Mouse (Mus musculus): ENCODE results near the gene Cplx2. TPM values are rescaled to one million over a fixed set of nuclear protein-coding genes. Genes with fewer than 3 reads are reported as not detected.

Cplx2 gene
- polyA plus RNA-seq (2011; ENCODE audit: insufficient read depth, insufficient read length, low replicate concordance, missing spikeins), result 3.6 and 7.4 TPM in 2 replicates

GRCm38 (mm10) chr13:54371049-54371386 lies at the start of gene Cplx2:
TSS of gene Cplx2 (plus strand) at chr13:54371349.
- TF ChIP-seq POLR2A (IDR thresholded peaks at IDR 0.05; ENCODE audit: borderline replicate concordance, control insufficient read depth, low read depth, low read length) (no peak), CTCF (IDR thresholded peaks at IDR 0.05; ENCODE audit: control insufficient read depth, insufficient read depth, low read length) (no peak)
- peak within 1 kb of the TSS; percentile 41 for H3K4me3 ChIP-seq (replicated peaks; ENCODE audit: control insufficient read depth, low read depth, low read length)
- WGBS, result 7% methylated on average over 7 of the region's 7 CpGs
- peak within 1 kb of the TSS; percentile 73 for H3K27ac ChIP-seq (ENCODE audit: control insufficient read depth, insufficient read depth, low read depth, low read length, poor library complexity)
- H3K4me1 ChIP-seq (ENCODE audit: control insufficient read depth, insufficient read depth, low read length), result peaks cover 8% of the 10 kb centered on the region

- 44% methylated on average over 19 of the region's 19 CpGs for WGBS
These were observed 48.5 kb upstream of the Cplx2 start for GRCm38 (mm10) chr13:54322396-54323306.

GRCm38 (mm10) chr13:54323307-54324165 lies 47.6 kb upstream of the Cplx2 start:
- 66% methylated on average over 13 of the region's 13 CpGs for WGBS

More at GRCm38 (mm10) chr13:54322396-54323306, 48.5 kb upstream of the Cplx2 start:
- no peaks in the 10 kb centered on the region; the same call in 1 of the 2 replicates for H3K4me1 ChIP-seq (ENCODE audit: control insufficient read depth, insufficient read depth, low read length)
- TF ChIP-seq CTCF (IDR thresholded peaks at IDR 0.05; ENCODE audit: control insufficient read depth, insufficient read depth, low read length), result peak; percentile 36; the same call in 1 of the 2 replicates
- TF ChIP-seq POLR2A (IDR thresholded peaks at IDR 0.05; ENCODE audit: borderline replicate concordance, control insufficient read depth, low read depth, low read length), result no peak
- no peak overlapping the region for H3K4me3 ChIP-seq (replicated peaks; ENCODE audit: control insufficient read depth, low read depth, low read length)
- H3K27ac ChIP-seq (ENCODE audit: control insufficient read depth, insufficient read depth, low read depth, low read length, poor library complexity), result peak overlapping the region; percentile 9; the same call in 1 of the 2 replicates

GRCm38 (mm10) chr13:54324178-54324577 lies 47.0 kb upstream of the Cplx2 start:
- Histone ChIP-seq H3K4me3 (replicated peaks; ENCODE audit: control insufficient read depth, low read depth, low read length) (no peak overlapping the region), H3K4me1 (ENCODE audit: control insufficient read depth, insufficient read depth, low read length) (no peaks in the 10 kb centered on the region; the same call in 1 of the 2 replicates), H3K27ac (ENCODE audit: control insufficient read depth, insufficient read depth, low read depth, low read length, poor library complexity) (no peak overlapping the region)
- no peak for TF ChIP-seq CTCF (IDR thresholded peaks at IDR 0.05; ENCODE audit: control insufficient read depth, insufficient read depth, low read length)
- TF ChIP-seq POLR2A (IDR thresholded peaks at IDR 0.05; ENCODE audit: borderline replicate concordance, control insufficient read depth, low read depth, low read length), result no peak
- 73% methylated on average over 2 of the region's 2 CpGs for WGBS

More at GRCm38 (mm10) chr13:54323307-54324165, 47.6 kb upstream of the Cplx2 start:
- no peak overlapping the region for H3K4me3 ChIP-seq (replicated peaks; ENCODE audit: control insufficient read depth, low read depth, low read length)
- no peaks in the 10 kb centered on the region; the same call in 1 of the 2 replicates for H3K4me1 ChIP-seq (ENCODE audit: control insufficient read depth, insufficient read depth, low read length)
- H3K27ac ChIP-seq (ENCODE audit: control insufficient read depth, insufficient read depth, low read depth, low read length, poor library complexity), result no peak overlapping the region
- TF ChIP-seq POLR2A (IDR thresholded peaks at IDR 0.05; ENCODE audit: borderline replicate concordance, control insufficient read depth, low read depth, low read length), result no peak
- TF ChIP-seq CTCF (IDR thresholded peaks at IDR 0.05; ENCODE audit: control insufficient read depth, insufficient read depth, low read length), result no peak

GRCm38 (mm10) chr13:54325814-54326213 lies 45.3 kb upstream of the Cplx2 start:
- no peak for TF ChIP-seq CTCF (IDR thresholded peaks at IDR 0.05; ENCODE audit: control insufficient read depth, insufficient read depth, low read length)
- TF ChIP-seq POLR2A (IDR thresholded peaks at IDR 0.05; ENCODE audit: borderline replicate concordance, control insufficient read depth, low read depth, low read length), result no peak
- 83% methylated on average over 7 of the region's 7 CpGs for WGBS
- H3K4me3 ChIP-seq (replicated peaks; ENCODE audit: control insufficient read depth, low read depth, low read length), result no peak overlapping the region
- H3K4me1 ChIP-seq (ENCODE audit: control insufficient read depth, insufficient read depth, low read length), result no peaks in the 10 kb centered on the region; the same call in 1 of the 2 replicates
- H3K27ac ChIP-seq (ENCODE audit: control insufficient read depth, insufficient read depth, low read depth, low read length, poor library complexity), result no peak overlapping the region

- WGBS, result 71% methylated on average over 6 of the region's 6 CpGs
- Histone ChIP-seq H3K27ac (ENCODE audit: control insufficient read depth, insufficient read depth, low read depth, low read length, poor library complexity) (no peak overlapping the region), H3K4me3 (replicated peaks; ENCODE audit: control insufficient read depth, low read depth, low read length) (no peak overlapping the region), H3K4me1 (ENCODE audit: control insufficient read depth, insufficient read depth, low read length) (no peaks in the 10 kb centered on the region; the same call in 1 of the 2 replicates)
- TF ChIP-seq CTCF (IDR thresholded peaks at IDR 0.05; ENCODE audit: control insufficient read depth, insufficient read depth, low read length) (no peak), POLR2A (IDR thresholded peaks at IDR 0.05; ENCODE audit: borderline replicate concordance, control insufficient read depth, low read depth, low read length) (no peak)
These were observed 44.3 kb upstream of the Cplx2 start for GRCm38 (mm10) chr13:54326686-54327447.

GRCm38 (mm10) chr13:54328029-54328428 lies 43.1 kb upstream of the Cplx2 start:
- Histone ChIP-seq H3K4me3 (replicated peaks; ENCODE audit: control insufficient read depth, low read depth, low read length) (no peak overlapping the region), H3K27ac (ENCODE audit: control insufficient read depth, insufficient read depth, low read depth, low read length, poor library complexity) (no peak overlapping the region), H3K4me1 (ENCODE audit: control insufficient read depth, insufficient read depth, low read length) (no peaks in the 10 kb centered on the region; the same call in 1 of the 2 replicates)
- WGBS, result 80% methylated on average over 1 of the region's 1 CpGs
- TF ChIP-seq CTCF (IDR thresholded peaks at IDR 0.05; ENCODE audit: control insufficient read depth, insufficient read depth, low read length) (no peak), POLR2A (IDR thresholded peaks at IDR 0.05; ENCODE audit: borderline replicate concordance, control insufficient read depth, low read depth, low read length) (no peak)

Measured in bone marrow, adult 2 months (tissue).